Mouse (Mus musculus) stomach, postnatal 0 days (tissue): ENCODE results near the gene Sptbn4. TPM values are rescaled to one million over a fixed set of nuclear protein-coding genes. Genes with fewer than 3 reads are reported as not detected.
"Not testable (repeated sequence)": the region's sequence is repeated elsewhere in the genome, so short reads cannot be mapped to it uniquely, and the experiment has no call there.

Experiments used
- ATAC-seq: fragments of 200-750 bp; cut with Nextera tagmentation; 2 replicates; pipeline ENCODE4 v1.8.0; 2017; ENCODE audit not compliant: low FRiP score, low TSS enrichment
- DNase-seq: peaks from one replicate; pipeline ENCODE4 v3.0.0-alpha.2; 2016; ENCODE audit warnings: low spot score
- H3K27ac ChIP-seq: fragments of 300-500 bp; sonication (generic); replicated peaks from 2 replicates; pipeline ENCODE4 v1.5.1; 2014; ENCODE audit warnings: mild to moderate bottlenecking, control low read depth
- H3K27me3 ChIP-seq: fragments of 300-500 bp; sonication (generic); 2 replicates; pipeline ENCODE4 v1.6.1; 2014; ENCODE audit warnings: low read length; ENCODE audit not compliant: control insufficient read depth, insufficient read depth
- H3K36me3 ChIP-seq: fragments of 300-500 bp; sonication (generic); 2 replicates; pipeline ENCODE4 v1.6.1; 2014; ENCODE audit warnings: low read length, mixed read lengths; ENCODE audit not compliant: control insufficient read depth, insufficient read depth
- H3K4me1 ChIP-seq: fragments of 300-500 bp; sonication (generic); replicated peaks from 2 replicates; pipeline ENCODE4 v1.6.1; 2014; ENCODE audit warnings: antibody characterized with exemption; ENCODE audit not compliant: control insufficient read depth, insufficient read depth
- H3K4me2 ChIP-seq: fragments of 300-500 bp; sonication (generic); replicated peaks from 2 replicates; pipeline ENCODE4 v1.6.1; 2014; ENCODE audit warnings: low read depth, mild to moderate bottlenecking, control low read depth, moderate library complexity
- H3K4me3 ChIP-seq: fragments of 300-500 bp; sonication (generic); 2 replicates; pipeline ENCODE4 v1.5.1; 2014; ENCODE audit warnings: low read depth, low read length, control low read depth
- H3K9ac ChIP-seq: fragments of 300-500 bp; sonication (generic); 2 replicates; pipeline ENCODE4 v1.6.1; 2014; ENCODE audit warnings: mild to moderate bottlenecking, low read length, control low read depth, mixed read lengths
- H3K9me3 ChIP-seq: fragments of 300-500 bp; sonication (generic); 2 replicates; pipeline ENCODE4 v1.6.1; 2016; ENCODE audit warnings: low read length; ENCODE audit not compliant: control insufficient read depth
- CTCF ChIP-seq: IDR thresholded peaks from 2 replicates; pipeline ENCODE4 v1.5.1; 2016; ENCODE audit warnings: antibody characterized with exemption, low read depth, mild to moderate bottlenecking, moderate library complexity
- EP300 ChIP-seq: optimal IDR thresholded peaks from 2 replicates; pipeline ENCODE3; 2016; ENCODE audit warnings: antibody characterized with exemption
- WGBS: fragments of 180-500 bp; shearing (Covaris S2); extraction: QIAGEN DNeasy Blood & Tissue Kit; methylation state at CpG from one replicate; pipeline ENCODE4 v1.1.7; 2014; 5-methylcytosine and 5-hydroxymethylcytosine counted together
- polyA plus RNA-seq: library from polyadenylated mRNA; unstranded; fragments of >200 nt; fragmentation: Nextera tagmentation; extraction: Ambion mirVana; gene quantifications from 2 replicates; pipeline ENCODE4 v1.2.1, GENCODE M21; 2015

Sptbn4 gene
- 0.24 and 0.25 TPM in 2 replicates for polyA plus RNA-seq

DNA sequence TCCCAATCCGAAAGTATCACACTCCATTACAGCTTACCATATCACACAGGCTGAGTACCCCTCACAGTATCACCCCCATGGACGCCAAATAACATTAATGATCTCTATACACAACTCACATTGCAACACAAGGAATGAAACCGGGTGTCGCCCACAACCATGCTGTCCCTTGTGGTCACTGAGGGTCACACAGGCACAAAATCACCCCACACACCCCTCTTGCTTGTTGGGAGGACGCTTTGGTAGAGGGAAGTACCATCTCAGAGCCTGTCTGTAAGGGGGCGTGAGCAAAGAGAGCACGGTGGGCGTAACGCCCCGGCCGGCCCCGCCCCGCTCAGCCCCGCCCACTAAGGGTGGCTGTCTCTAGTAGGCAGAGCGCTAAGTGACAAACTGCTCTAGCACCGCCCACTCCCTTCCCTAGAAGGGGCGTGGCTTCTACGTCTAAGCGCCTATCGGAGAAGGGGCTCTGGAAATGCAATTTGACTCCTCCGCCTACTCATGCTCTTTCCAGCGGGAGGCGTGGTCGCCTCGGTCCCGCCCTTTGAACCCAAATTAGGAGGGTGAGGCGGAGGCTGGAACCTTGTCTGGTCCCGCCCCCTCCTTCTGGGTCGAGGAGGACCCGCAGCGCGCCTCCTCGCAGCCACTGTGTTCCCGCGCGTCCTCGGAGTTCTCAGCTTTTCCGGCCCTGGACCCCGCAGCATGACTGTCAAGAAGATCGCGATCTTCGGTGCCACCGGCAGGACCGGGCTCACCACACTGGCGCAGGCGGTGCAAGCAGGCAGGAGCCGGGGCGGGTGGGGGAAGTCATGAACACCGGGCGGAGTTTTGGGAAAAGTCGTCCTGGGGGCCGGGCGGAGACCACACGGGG is at the start of gene Sptbn4, which contains the start of gene Blvrb:
Gene Sptbn4 (minus strand): TSS at position 268 of the 868 bp plus-strand sequence.
Gene Blvrb (plus strand): TSS at position 560 of the 868 bp plus-strand sequence.
- peak within 1 kb of the TSS; percentile 71 for H3K9ac ChIP-seq
- no peaks in the 10 kb centered on the region for H3K36me3 ChIP-seq
- peaks cover 3% of the 10 kb centered on the region; the same call in 1 of the 2 replicates for H3K4me1 ChIP-seq
- H3K27ac ChIP-seq, result peak within 1 kb of the TSS; percentile 81
- peak within 1 kb of the TSS; percentile 65 for H3K4me3 ChIP-seq
- no peaks in the 10 kb centered on the region for H3K27me3 ChIP-seq
- H3K4me2 ChIP-seq, result peak within 1 kb of the TSS; percentile 95
- peak; percentile 55 for TF ChIP-seq CTCF
- TF ChIP-seq EP300, result no peak
- under 1% methylated on average over 54 of the region's 54 CpGs for WGBS
- DNase-seq (peak; percentile 99), ATAC-seq (peak; percentile 94)
- no peaks in the 10 kb centered on the region for H3K9me3 ChIP-seq

DNA sequence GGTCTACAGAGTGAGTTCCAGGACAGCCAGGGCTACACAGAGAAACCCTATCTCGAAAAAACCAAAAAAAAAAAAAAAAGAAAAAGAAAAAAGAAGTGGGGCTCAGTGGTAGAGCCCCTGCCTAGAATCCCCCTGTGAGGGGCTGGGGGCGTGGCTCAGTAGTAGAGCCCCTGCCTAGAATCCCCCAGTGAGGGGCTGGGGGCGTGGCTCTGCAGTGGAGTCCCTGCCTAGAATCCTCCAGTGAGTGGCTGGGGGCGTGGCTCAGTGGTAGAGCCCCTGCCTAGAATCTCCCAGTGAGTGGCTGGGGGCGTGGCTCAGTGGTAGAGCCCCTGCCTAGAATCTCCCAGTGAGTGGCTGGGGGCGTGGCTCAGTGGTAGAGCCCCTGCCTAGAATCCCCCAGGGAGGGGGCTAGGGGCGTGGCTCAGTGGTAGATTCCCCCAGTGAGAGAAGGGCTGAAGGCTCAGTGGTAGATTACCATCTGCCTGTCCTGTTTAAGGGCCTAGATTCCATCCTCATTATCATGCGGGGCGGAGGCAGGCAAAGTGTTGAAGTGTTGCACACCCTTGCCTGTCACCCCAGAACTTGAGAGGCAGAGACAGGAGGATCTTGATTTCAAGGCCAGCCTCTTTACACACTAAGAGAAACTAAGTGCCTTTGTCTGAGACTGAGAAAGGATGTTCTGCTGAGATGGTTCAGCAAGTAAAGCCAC is 47.3 kb upstream of the Sptbn4 start:
- H3K9me3 ChIP-seq, H3K27me3 ChIP-seq, ATAC-seq, H3K4me3 ChIP-seq, DNase-seq, H3K4me1 ChIP-seq, H3K27ac ChIP-seq, H3K4me2 ChIP-seq, H3K9ac ChIP-seq, H3K36me3 ChIP-seq: not testable (repeated sequence)
- 91% methylated on average over 9 of the region's 9 CpGs for whole genome bisulfite sequencing

DNA sequence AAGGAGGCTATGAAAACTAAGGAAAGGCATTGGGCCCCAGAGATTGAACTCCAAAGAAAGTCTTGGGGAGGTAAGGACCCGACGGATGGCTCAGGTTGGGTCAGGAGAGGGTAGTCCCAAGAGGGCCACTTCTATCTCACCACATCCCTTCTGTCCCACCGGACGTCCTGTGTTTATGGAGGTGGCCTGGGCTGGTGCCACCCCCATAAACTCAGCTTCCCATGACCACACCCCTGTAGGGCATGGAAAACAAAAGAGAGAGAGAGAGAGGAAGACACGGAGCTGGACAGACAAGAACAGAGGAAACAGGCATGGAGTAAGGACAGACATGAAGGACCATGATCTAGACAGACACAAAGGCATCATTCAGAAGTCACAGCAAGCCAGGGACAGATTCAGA is 46.0 kb upstream of the Sptbn4 start:
- Histone ChIP-seq H3K4me1 (peaks cover 5% of the 10 kb centered on the region; the same call in 1 of the 2 replicates), H3K27ac (no peak overlapping the region), H3K9me3 (no peaks in the 10 kb centered on the region), H3K9ac (no peak overlapping the region), H3K36me3 (peaks cover 6% of the 10 kb centered on the region), H3K4me3 (no peak overlapping the region), H3K27me3 (no peaks in the 10 kb centered on the region), H3K4me2 (no peak overlapping the region)
- no peak for DNase-seq
- ATAC-seq, result no peak
- TF ChIP-seq CTCF (no peak), EP300 (no peak)
- 75% methylated on average over 5 of the region's 5 CpGs for WGBS

DNA sequence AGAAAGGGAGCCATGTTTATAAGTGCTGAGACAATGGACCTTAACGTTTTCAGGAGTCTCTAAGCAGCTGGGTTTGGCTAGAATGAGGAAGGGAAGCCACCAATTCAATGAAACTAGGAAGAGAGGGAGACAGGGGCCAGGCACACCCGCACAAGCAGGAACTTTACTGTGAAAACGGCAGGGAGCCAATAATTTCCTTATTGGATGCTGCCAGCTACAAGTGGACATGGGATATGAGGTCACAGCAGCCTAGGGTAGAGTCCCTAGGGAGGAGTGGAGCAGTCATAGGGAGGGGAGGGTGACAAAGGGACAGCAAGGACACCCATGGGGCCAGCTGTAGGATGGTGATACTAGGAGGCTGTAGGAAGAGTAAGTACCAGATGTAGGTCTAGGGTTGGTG is 45.5 kb upstream of the Sptbn4 start:
- H3K27me3 ChIP-seq, result no peaks in the 10 kb centered on the region
- 51% methylated on average over 3 of the region's 3 CpGs for WGBS
- no peak for DNase-seq

DNA sequence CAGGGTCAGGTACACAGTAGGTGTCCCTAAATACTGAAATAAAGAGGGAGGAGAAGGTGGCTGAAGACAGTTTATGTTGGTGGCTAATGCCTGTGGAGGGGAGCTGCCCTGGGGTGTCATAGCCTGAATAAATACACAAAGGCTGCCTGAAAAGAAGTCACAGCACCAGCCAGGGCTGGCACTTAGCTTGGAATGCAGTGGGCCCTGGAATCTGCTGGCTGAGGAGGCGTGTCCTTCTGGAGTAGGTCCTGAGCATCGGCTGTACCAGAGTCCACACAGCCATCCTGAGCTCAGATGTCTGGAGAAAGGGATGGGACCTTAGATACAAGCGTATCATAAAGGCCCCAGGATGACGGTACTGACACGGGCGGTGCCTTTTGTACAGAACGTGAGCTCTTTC is 44.4 kb upstream of the Sptbn4 start:
- Histone ChIP-seq H3K9me3 (no peaks in the 10 kb centered on the region), H3K27ac (peak overlapping the region; percentile 94; the same call in 1 of the 2 replicates), H3K9ac (no peak overlapping the region), H3K4me1 (peaks cover 10% of the 10 kb centered on the region; the same call in 1 of the 2 replicates), H3K27me3 (no peaks in the 10 kb centered on the region), H3K36me3 (peaks cover 6% of the 10 kb centered on the region), H3K4me3 (no peak overlapping the region), H3K4me2 (no peak overlapping the region)
- no peak for TF ChIP-seq EP300
- TF ChIP-seq CTCF, result no peak
- ATAC-seq, result no peak
- no peak for DNase-seq
- 66% methylated on average over 7 of the region's 7 CpGs for WGBS

More for the DNA sequence above, 45.5 kb upstream of the Sptbn4 start:
- Histone ChIP-seq H3K4me2 (no peak overlapping the region), H3K4me3 (no peak overlapping the region), H3K4me1 (peaks cover 9% of the 10 kb centered on the region; the same call in 1 of the 2 replicates), H3K9me3 (no peaks in the 10 kb centered on the region), H3K36me3 (peaks cover 6% of the 10 kb centered on the region), H3K27ac (no peak overlapping the region), H3K9ac (no peak overlapping the region)
- ATAC-seq, result no peak
- TF ChIP-seq CTCF (no peak), EP300 (no peak)
